Mouse (Mus musculus) frontal cortex, adult (tissue): ENCODE measurements at regions not wholly inside any gene's neighbourhood (a gene's known extent, or its start where the extent isn't known, plus 50 kb on each side); places are given as distances from the start of the nearest gene placed in this dataset.
A peak's percentile ranks its signal among the peaks of the same experiment; 100 is the strongest.

Experiments used
- ATAC-seq: cut with Nextera tagmentation; 2 replicates; pipeline ENCODE4 v1.9.2; 2017; ENCODE audit warnings: mild to moderate bottlenecking, moderate library complexity, mixed read lengths; ENCODE audit not compliant: low TSS enrichment

- no peak for ATAC-seq
Measured at GRCm38 (mm10) chr12:107723062-107723859, 234.8 kb downstream of the 3110018I06Rik start.

GRCm38 (mm10) chr12:107723860-107724320 lies 235.5 kb downstream of the 3110018I06Rik start:
- no peak for ATAC-seq

- no peak for ATAC-seq
Measured at GRCm38 (mm10) chr12:107724467-107724866, 236.0 kb downstream of the 3110018I06Rik start.

- ATAC-seq = no peak
Measured at GRCm38 (mm10) chr12:107728865-107729264, 240.4 kb downstream of the 3110018I06Rik start.

- ATAC-seq = no peak
Measured at GRCm38 (mm10) chr12:107729301-107729700, 240.9 kb downstream of the 3110018I06Rik start.

- ATAC-seq = no peak
Measured at GRCm38 (mm10) chr12:107730940-107731339, 242.5 kb downstream of the 3110018I06Rik start.

GRCm38 (mm10) chr12:107734536-107734935 lies 246.1 kb downstream of the 3110018I06Rik start:
- no peak for ATAC-seq

- no peak for ATAC-seq
Measured at GRCm38 (mm10) chr12:107742641-107743040, 254.2 kb downstream of the 3110018I06Rik start.

GRCm38 (mm10) chr12:107744822-107745221 lies 256.4 kb downstream of the 3110018I06Rik start:
- peak; percentile 52; the same call in 1 of the 2 replicates for ATAC-seq

- ATAC-seq = no peak
Measured at GRCm38 (mm10) chr12:107748481-107749380, 254.7 kb downstream of the Bcl11b start.

- 0 out of 2 replicates have a peak, but pooled peaks have one; percentile 44 for ATAC-seq
Measured at GRCm38 (mm10) chr12:107749381-107750085, 253.9 kb downstream of the Bcl11b start.

DNA sequence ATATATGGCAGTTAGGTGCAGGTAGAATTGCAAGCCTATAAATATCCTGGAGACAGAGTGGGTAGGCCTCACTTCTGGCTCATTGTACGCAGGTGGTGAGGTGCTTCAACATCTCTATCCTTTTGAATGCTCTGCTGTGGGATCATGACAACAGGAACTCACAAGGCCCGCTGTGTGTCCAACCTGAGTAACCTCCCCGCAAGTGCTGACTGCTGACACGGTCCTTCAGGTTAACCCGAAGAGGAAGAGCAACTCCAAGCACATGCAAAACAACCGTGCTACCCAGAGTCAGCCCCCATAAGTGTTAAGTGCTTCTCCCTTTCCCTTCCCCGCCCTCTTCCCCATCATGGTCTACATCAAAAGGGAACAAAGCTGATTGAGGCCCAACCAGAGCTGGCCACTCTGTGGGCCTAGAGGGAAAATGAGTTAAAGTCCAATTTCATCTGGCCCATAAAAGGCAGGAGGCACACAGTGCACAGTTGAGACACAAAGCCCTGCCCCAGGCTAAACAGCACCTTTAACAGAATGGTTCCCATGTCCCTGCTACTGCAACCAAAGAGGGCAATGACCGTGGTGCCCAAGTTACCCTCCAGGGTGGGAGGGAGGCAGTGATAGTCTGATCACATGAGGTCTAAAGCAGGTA lies 253.0 kb downstream of the Bcl11b start:
- ATAC-seq = no peak

DNA sequence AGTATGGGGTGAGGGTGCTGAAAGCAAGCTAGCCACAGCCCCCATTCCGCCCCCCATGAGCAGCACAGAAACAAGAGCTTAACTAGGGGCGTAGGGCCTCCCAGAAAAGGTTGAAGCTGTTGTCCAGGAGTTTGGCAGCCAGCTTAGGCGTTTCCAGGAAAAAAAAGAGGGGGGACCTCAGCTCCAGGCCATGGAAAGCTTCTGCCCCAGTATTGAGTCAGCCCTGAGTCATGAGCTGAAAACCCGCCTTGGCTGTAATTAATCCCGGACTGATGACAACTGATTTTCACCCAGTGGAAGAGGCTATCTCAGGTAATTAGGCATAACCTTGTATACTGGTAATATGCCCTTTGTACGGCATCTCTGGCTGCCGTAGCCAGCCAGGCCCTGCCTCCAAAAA lies 251.3 kb downstream of the Bcl11b start:
- no peak for ATAC-seq

GRCm38 (mm10) chr12:107752587-107752986 lies 250.8 kb downstream of the Bcl11b start:
- no peak for ATAC-seq

- ATAC-seq = no peak
Measured at GRCm38 (mm10) chr12:107753022-107753421, 250.4 kb downstream of the Bcl11b start.

- ATAC-seq = no peak
Measured at GRCm38 (mm10) chr12:107753536-107753935, 249.9 kb downstream of the Bcl11b start.

GRCm38 (mm10) chr12:107754885-107755284 lies 248.5 kb downstream of the Bcl11b start:
- ATAC-seq = no peak

DNA sequence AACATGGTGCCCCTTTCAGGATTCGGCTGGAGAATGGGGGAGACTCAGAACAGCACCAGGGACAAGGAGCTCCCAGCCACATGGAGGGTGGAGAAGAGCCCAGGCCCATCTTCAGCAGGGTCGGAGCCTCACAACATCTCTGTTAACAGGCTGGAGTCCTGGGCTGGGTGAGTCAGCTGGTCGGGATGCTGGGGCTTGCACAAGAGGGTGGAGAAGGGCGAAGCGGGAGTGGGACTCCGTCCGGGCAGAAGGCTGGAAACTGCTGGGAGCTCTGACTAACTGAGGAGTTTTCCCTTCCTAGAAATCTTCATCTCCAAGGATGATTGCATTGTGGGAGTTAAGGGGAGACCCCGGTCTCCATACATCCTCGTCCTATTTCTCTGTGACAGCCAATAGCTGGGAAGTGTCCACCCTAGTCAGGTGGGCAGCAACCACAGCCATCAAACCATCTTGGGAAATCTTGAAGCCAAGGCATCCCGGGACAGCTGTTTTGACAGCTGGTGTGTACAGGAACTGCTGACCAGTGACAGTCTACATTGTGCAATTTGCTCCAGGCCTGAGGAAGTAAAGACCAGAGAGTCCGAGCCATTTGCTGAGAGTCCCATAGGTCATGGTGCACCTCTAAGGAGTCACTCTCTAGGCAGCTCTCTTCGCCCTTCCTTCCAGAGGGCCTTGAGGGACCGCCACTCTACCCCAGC lies 247.4 kb downstream of the Bcl11b start:
- no peak for ATAC-seq

- no peak for ATAC-seq
Measured at GRCm38 (mm10) chr12:107757184-107757583, 246.2 kb downstream of the Bcl11b start.

- ATAC-seq = no peak
Measured at GRCm38 (mm10) chr12:107757996-107758791, 245.2 kb downstream of the Bcl11b start.
